Mouse (Mus musculus): ENCODE data around the gene Nkapl. TPM values are rescaled to one million over a fixed set of nuclear protein-coding genes. Genes with fewer than 3 reads are reported as not detected.
"Not testable (repeated sequence)": the region's sequence is repeated elsewhere in the genome, so short reads cannot be mapped to it uniquely, and the experiment has no call there.

The Nkapl gene
- polyA plus RNA-seq (2012; rRNA removed), result 0.08 TPM in 1 of 2 replicates, not detected in the other

DNA sequence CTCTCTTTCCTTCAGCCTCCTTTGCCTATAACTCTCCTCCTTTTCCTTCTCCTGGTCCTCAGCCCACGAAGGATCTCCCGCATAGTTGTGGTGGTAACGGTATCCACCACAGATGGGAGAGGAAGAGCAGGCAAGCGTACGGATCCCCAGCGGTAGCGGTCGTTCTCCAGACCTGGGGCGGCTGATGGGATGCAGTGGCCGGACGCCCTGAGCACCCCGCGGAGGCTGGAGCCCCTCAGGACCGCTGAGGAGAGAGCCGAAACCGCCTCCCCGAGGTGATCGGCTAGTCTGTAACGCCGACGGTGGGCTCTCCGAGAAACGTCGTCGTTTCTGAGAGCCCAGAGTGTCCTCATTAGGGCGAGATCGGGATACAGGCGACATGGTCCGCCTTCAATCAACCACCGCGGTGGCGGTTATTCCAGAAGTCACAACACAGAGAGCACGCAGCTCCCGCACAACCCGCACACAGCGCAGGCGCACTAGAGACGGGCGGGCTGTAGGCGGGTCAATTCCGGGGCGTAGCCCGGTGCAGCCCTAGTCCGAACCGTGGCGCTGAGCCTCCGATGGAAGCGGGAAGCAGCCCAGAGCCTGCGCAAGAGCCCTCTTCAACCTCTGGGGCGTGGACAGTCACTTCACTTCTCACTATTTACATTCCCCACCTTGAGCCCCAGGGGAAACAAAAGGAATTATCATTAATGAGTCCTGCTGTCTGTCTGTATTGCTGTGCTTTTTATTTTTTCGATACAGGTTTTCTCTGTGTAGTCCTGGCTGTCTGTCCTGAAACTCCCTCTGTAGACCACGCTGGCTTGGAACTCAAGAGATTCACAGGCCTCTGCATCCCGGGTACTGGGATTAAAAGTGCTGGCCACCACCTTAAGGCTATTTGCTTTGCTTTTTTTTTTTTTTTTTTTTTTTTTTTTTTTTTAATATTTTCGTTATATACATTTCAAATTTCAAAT, at the start of gene Nkapl:
Gene Nkapl (minus strand): TSS at position 449 of the 959 bp plus-strand sequence.
- Histone ChIP-seq H3K27me3 (ENCODE audit: control insufficient read depth, insufficient read depth, low read length) (peaks cover 11% of the 10 kb centered on the region; the same call in 1 of the 2 replicates), H3K27ac (ENCODE audit: insufficient read depth, low read depth, low read length) (no peak within 1 kb of the TSS)
- under 1% methylated on average over 54 of the region's 54 CpGs for WGBS

DNA sequence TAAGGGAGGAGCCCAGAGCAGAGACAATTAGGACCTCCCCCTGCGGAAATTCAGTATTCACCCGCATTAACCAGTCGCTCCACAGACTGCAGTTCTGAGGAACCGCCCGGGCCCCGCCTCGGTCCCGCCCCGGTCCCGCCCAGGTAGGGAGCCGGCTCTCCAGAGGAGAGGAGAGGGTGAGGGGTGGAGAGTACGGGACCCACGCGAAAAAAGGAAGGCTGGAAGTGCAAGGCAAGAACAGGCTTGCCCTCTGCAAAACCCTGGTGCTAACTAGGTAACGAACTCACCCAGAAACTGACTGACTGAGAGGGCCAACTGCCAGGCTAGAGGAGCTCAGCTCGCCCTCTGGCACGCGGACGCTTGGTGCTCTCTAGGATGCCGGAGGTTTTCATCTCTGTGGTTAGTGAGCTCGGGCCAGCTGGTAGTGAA, 37.9 kb upstream of the Nkapl start:
- Histone ChIP-seq H3K36me3 (ENCODE audit: control insufficient read depth, insufficient read depth, low read length) (no peaks in the 10 kb centered on the region), H3K4me3 (ENCODE audit: low read depth, low read length) (peak overlapping the region; percentile 78), H3K27ac (ENCODE audit: insufficient read depth, low read depth, low read length) (peak overlapping the region; percentile 45; the same call in 1 of the 2 replicates), H3K27me3 (ENCODE audit: control insufficient read depth, insufficient read depth, low read length) (no peaks in the 10 kb centered on the region), H3K4me1 (ENCODE audit: control insufficient read depth, insufficient read depth, insufficient read length, low read length) (no peaks in the 10 kb centered on the region)
- under 1% methylated on average over 21 of the region's 21 CpGs for WGBS
- TF ChIP-seq POLR2A (IDR thresholded peaks at IDR 0.05; ENCODE audit: low read depth, low read length), result peak; percentile 27; the same call in 1 of the 2 replicates
- peak; percentile 14; the same call in 1 of the 2 replicates for TF ChIP-seq CTCF (IDR thresholded peaks at IDR 0.05; ENCODE audit: extremely low read depth, insufficient read length, insufficient replicate concordance, low read depth, low read length)

More for the DNA sequence above, at the start of gene Nkapl:
- TF ChIP-seq POLR2A (IDR thresholded peaks at IDR 0.05; ENCODE audit: low read depth, low read length), result peak; percentile 41; the same call in 1 of the 2 replicates
- TF ChIP-seq CTCF (IDR thresholded peaks at IDR 0.05; ENCODE audit: extremely low read depth, insufficient read length, insufficient replicate concordance, low read depth, low read length), result no peak
- H3K4me1 ChIP-seq (ENCODE audit: control insufficient read depth, insufficient read depth, insufficient read length, low read length), result peaks cover 6% of the 10 kb centered on the region
- H3K4me3 ChIP-seq (ENCODE audit: low read depth, low read length), result peak within 1 kb of the TSS; percentile 75
- H3K36me3 ChIP-seq (ENCODE audit: control insufficient read depth, insufficient read depth, low read length), result no peaks in the 10 kb centered on the region

- 86% methylated on average over 5 of the region's 5 CpGs for WGBS
- Histone ChIP-seq H3K27ac (ENCODE audit: insufficient read depth, low read depth, low read length) (no peak overlapping the region), H3K36me3 (ENCODE audit: control insufficient read depth, insufficient read depth, low read length) (no peaks in the 10 kb centered on the region), H3K27me3 (ENCODE audit: control insufficient read depth, insufficient read depth, low read length) (no peaks in the 10 kb centered on the region), H3K4me3 (ENCODE audit: low read depth, low read length) (no peak overlapping the region), H3K4me1 (ENCODE audit: control insufficient read depth, insufficient read depth, insufficient read length, low read length) (no peaks in the 10 kb centered on the region)
- TF ChIP-seq POLR2A (IDR thresholded peaks at IDR 0.05; ENCODE audit: low read depth, low read length), result no peak
- no peak for TF ChIP-seq CTCF (IDR thresholded peaks at IDR 0.05; ENCODE audit: extremely low read depth, insufficient read length, insufficient replicate concordance, low read depth, low read length)
Observed at GRCm38 (mm10) chr13:21502296-21502695, 34.0 kb upstream of the Nkapl start.

GRCm38 (mm10) chr13:21501182-21501581, 32.9 kb upstream of the Nkapl start, which contains the start of gene Gm11273:
Gene Gm11273 (minus strand): TSS chr13:21501418.
- not testable (repeated sequence) for H3K27ac ChIP-seq (ENCODE audit: insufficient read depth, low read depth, low read length); H3K27me3 ChIP-seq (ENCODE audit: control insufficient read depth, insufficient read depth, low read length); H3K4me1 ChIP-seq (ENCODE audit: control insufficient read depth, insufficient read depth, insufficient read length, low read length); H3K36me3 ChIP-seq (ENCODE audit: control insufficient read depth, insufficient read depth, low read length); H3K4me3 ChIP-seq (ENCODE audit: low read depth, low read length)
- 93% methylated on average over 17 of the region's 17 CpGs for WGBS

DNA sequence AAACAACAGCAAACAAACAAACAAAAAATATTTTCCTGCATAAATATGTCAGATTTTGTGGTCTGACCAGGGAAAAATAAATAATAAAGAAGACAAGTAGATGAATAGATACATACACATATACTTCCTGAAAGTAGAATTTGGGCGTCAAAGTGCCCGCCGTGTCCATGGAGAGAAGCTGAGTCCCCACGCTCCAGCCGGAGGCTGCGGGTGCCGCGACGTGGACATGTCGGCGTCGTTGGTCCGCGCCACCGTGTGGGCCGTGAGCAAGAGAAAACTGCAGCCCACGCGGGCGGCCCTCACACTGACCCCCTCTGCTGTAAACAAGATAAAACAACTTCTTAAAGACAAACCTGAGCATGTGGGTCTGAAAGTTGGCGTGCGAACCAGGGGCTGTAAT, 26.8 kb upstream of the Nkapl start, which contains the start of gene AK157302:
Gene AK157302 (plus strand): TSS at position 144 of the 400 bp plus-strand sequence.
- TF ChIP-seq CTCF (IDR thresholded peaks at IDR 0.05; ENCODE audit: extremely low read depth, insufficient read length, insufficient replicate concordance, low read depth, low read length), result no peak
- TF ChIP-seq POLR2A (IDR thresholded peaks at IDR 0.05; ENCODE audit: low read depth, low read length), result no peak
- H3K4me1 ChIP-seq (ENCODE audit: control insufficient read depth, insufficient read depth, insufficient read length, low read length), result no peaks in the 10 kb centered on the region
- no peak within 1 kb of the TSS for H3K4me3 ChIP-seq (ENCODE audit: low read depth, low read length)
- H3K27ac ChIP-seq (ENCODE audit: insufficient read depth, low read depth, low read length), result no peak within 1 kb of the TSS
- H3K36me3 ChIP-seq (ENCODE audit: control insufficient read depth, insufficient read depth, low read length), result no peaks in the 10 kb centered on the region
- no peaks in the 10 kb centered on the region for H3K27me3 ChIP-seq (ENCODE audit: control insufficient read depth, insufficient read depth, low read length)
- 94% methylated on average over 21 of the region's 21 CpGs for WGBS

DNA sequence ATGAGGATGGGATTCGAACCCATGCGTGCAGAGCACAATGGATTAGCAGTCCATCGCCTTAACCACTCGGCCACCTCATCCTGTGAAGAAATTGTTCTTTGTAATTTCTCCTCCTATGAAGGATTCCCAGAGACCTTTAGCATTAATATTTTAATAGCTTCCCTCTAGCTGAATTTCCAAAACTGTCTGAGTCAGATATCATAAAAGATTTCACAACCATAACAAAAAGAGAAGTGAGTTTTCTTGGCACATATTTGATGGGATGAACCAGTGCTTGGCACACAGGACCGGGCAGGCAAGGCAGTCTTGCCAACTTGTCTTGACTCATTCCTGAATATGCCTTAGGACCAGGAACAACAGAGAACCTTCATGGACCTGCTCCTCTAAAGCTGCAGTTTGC, 24.5 kb upstream of the Nkapl start:
- Histone ChIP-seq H3K27me3 (ENCODE audit: control insufficient read depth, insufficient read depth, low read length) (no peaks in the 10 kb centered on the region), H3K4me3 (ENCODE audit: low read depth, low read length) (no peak overlapping the region), H3K4me1 (ENCODE audit: control insufficient read depth, insufficient read depth, insufficient read length, low read length) (no peaks in the 10 kb centered on the region), H3K27ac (ENCODE audit: insufficient read depth, low read depth, low read length) (no peak overlapping the region), H3K36me3 (ENCODE audit: control insufficient read depth, insufficient read depth, low read length) (no peaks in the 10 kb centered on the region)
- WGBS, result 81% methylated on average over 5 of the region's 5 CpGs
- TF ChIP-seq CTCF (IDR thresholded peaks at IDR 0.05; ENCODE audit: extremely low read depth, insufficient read length, insufficient replicate concordance, low read depth, low read length) (no peak), POLR2A (IDR thresholded peaks at IDR 0.05; ENCODE audit: low read depth, low read length) (no peak)

- WGBS, result 90% methylated on average over 1 of the region's 1 CpGs
- Histone ChIP-seq H3K36me3 (ENCODE audit: control insufficient read depth, insufficient read depth, low read length) (no peaks in the 10 kb centered on the region), H3K4me3 (ENCODE audit: low read depth, low read length) (no peak overlapping the region), H3K4me1 (ENCODE audit: control insufficient read depth, insufficient read depth, insufficient read length, low read length) (no peaks in the 10 kb centered on the region), H3K27me3 (ENCODE audit: control insufficient read depth, insufficient read depth, low read length) (no peaks in the 10 kb centered on the region), H3K27ac (ENCODE audit: insufficient read depth, low read depth, low read length) (no peak overlapping the region)
- TF ChIP-seq POLR2A (IDR thresholded peaks at IDR 0.05; ENCODE audit: low read depth, low read length) (no peak), CTCF (IDR thresholded peaks at IDR 0.05; ENCODE audit: extremely low read depth, insufficient read length, insufficient replicate concordance, low read depth, low read length) (no peak)
Observed at GRCm38 (mm10) chr13:21486881-21487280, 18.6 kb upstream of the Nkapl start.

GRCm38 (mm10) chr13:21478759-21479670, 10.7 kb upstream of the Nkapl start, which contains the start of the genes Zkscan4 and Gm10065:
Gene Zkscan4 (plus strand): TSS chr13:21478907.
Gene Gm10065 (minus strand): TSS chr13:21479441.
- Histone ChIP-seq H3K27ac (ENCODE audit: insufficient read depth, low read depth, low read length) (peak within 1 kb of the TSS; percentile 55), H3K4me3 (ENCODE audit: low read depth, low read length) (peak within 1 kb of the TSS; percentile 77)
- not testable (repeated sequence) for H3K4me1 ChIP-seq (ENCODE audit: control insufficient read depth, insufficient read depth, insufficient read length, low read length); H3K36me3 ChIP-seq (ENCODE audit: control insufficient read depth, insufficient read depth, low read length); H3K27me3 ChIP-seq (ENCODE audit: control insufficient read depth, insufficient read depth, low read length)
- 2% methylated on average over 31 of the region's 31 CpGs for WGBS
